ENCODE assay signal across 18 mouse cellular contexts in the genomic region with DNA sequence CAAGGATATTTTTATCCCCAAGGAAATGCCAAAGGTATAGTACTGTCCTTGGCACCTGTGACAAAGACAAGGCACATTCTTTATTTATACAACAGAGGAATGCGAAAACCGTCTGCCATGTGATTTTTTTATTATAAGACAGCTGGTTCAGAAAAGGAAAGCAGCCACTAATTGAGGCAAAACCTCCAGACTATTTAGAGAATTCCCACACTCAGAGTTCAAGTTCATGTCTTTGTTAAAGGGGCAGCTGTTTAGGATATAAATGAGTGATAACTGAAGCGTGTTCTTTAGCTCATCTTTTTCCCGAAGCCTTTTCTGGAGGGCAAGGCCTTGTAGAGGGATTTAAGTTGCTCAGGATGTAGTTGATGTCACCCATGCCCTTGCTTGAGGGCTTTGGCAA.
DNase-seq lines count a peak whose midpoint lies in the region; ATAC-seq and TF ChIP-seq lines count a peak whose summit lies in the region.
"Had no signal": no experiment of that assay in that cellular context is flagged by ENCODE, and none has a peak within 500 bp of the region (broad histone marks: within the 10 kb centered on the region; RNA-seq: fewer than 3 reads in every experiment).

No protein-coding gene starts in this region.

- no peak overlapping the region for H3K27ac ChIP-seq in kidney, postnatal 0 days
- no peak overlapping the region for H3K27ac ChIP-seq in lung, embryonic 14.5 days (ENCODE audit: low read depth)
- H3K27ac ChIP-seq: embryonic facial prominence, embryonic 13.5 days; forebrain, embryonic 13.5 days; forebrain, embryonic 15.5 days had no signal

- ATAC-seq in kidney, postnatal 0 days (replicated peaks; ENCODE audit: low FRiP score, low read depth): no peak
- ATAC-seq in lung, embryonic 14.5 days (ENCODE audit: insufficient read depth): no peak
- peak; percentile 76 for ATAC-seq in Patski
- ATAC-seq: forebrain, embryonic 13.5 days; forebrain, embryonic 15.5 days; forebrain, postnatal 0 days had no signal

- H3K9ac ChIP-seq in kidney, postnatal 0 days (ENCODE audit: low read depth, low read length): no peak overlapping the region
- no peak overlapping the region for H3K9ac ChIP-seq in lung, embryonic 14.5 days
- H3K9ac ChIP-seq: embryonic facial prominence, embryonic 13.5 days; forebrain, embryonic 13.5 days; forebrain, embryonic 15.5 days; forebrain, postnatal 0 days had no signal

- no peak overlapping the region for H3K4me3 ChIP-seq in kidney, postnatal 0 days (replicated peaks; ENCODE audit: low read depth, low read length)
- no peak overlapping the region for H3K4me3 ChIP-seq in lung, embryonic 14.5 days (ENCODE audit: low read depth, low read length)
- H3K4me3 ChIP-seq: embryonic facial prominence, embryonic 13.5 days; forebrain, embryonic 13.5 days; forebrain, embryonic 15.5 days had no signal

- H3K36me3 ChIP-seq in kidney, postnatal 0 days (ENCODE audit: insufficient read depth, low read length): no peaks in the 10 kb centered on the region
- H3K36me3 ChIP-seq in lung, embryonic 14.5 days (ENCODE audit: insufficient read depth): no peaks in the 10 kb centered on the region
- H3K36me3 ChIP-seq: embryonic facial prominence, embryonic 13.5 days; forebrain, embryonic 15.5 days had no signal

- in situ Hi-C loops in Patski (cut with MboI; ENCODE audit: low pct_unique_long_range_greater_than_20kb): no loop called here

- POLR2A ChIA-PET in Patski (lab: Charles Lee): no interaction called here

- no peaks in the 10 kb centered on the region for H3K4me1 ChIP-seq in kidney, postnatal 0 days (replicated peaks; ENCODE audit: insufficient read depth, low read length)
- no peaks in the 10 kb centered on the region for H3K4me1 ChIP-seq in lung, embryonic 14.5 days (ENCODE audit: insufficient read depth)
- H3K4me1 ChIP-seq: embryonic facial prominence, embryonic 13.5 days; forebrain, embryonic 13.5 days; forebrain, embryonic 15.5 days had no signal

- peak; percentile 3 for DNase-seq in kidney, postnatal 0 days (ENCODE audit: low spot score)
- no peak for DNase-seq in kidney, postnatal 10 days
- DNase-seq in lung, embryonic 14.5 days: peak; percentile 5
- no peak for DNase-seq in lung, postnatal 14 days
- peak; percentile 31 for DNase-seq in Patski (ENCODE audit: low read depth, low spot score)
- no peak for DNase-seq in right cerebral cortex, postnatal 4 days
- DNase-seq: adrenal gland, adult 8-10 months; adrenal gland, postnatal 14 days; adrenal gland, postnatal 36 days; cerebellum, adult 11-12 months; cerebellum, adult 2 months; cerebellum, adult 9-10 months; cerebellum, postnatal 10 days; cerebellum, postnatal 25 days; forebrain, postnatal 0 days had no signal

- no peaks in the 10 kb centered on the region for H3K27me3 ChIP-seq in kidney, postnatal 0 days (ENCODE audit: insufficient read depth, low read length)
- no peaks in the 10 kb centered on the region for H3K27me3 ChIP-seq in lung, embryonic 14.5 days (ENCODE audit: insufficient read depth, low read length)
- H3K27me3 ChIP-seq in Patski: no peaks in the 10 kb centered on the region
- H3K27me3 ChIP-seq: embryonic facial prominence, embryonic 13.5 days; forebrain, embryonic 13.5 days; forebrain, embryonic 15.5 days had no signal

- no peaks in the 10 kb centered on the region for H3K9me3 ChIP-seq in kidney, postnatal 0 days (replicated peaks; ENCODE audit: low read length)
- H3K9me3 ChIP-seq in lung, embryonic 14.5 days (ENCODE audit: low read depth, low read length): no peaks in the 10 kb centered on the region
- H3K9me3 ChIP-seq: embryonic facial prominence, embryonic 13.5 days; forebrain, embryonic 13.5 days; forebrain, embryonic 15.5 days had no signal

- 54% methylated on average over 4 of the region's 4 CpGs for WGBS in kidney, postnatal 0 days
- 33% methylated on average over 4 of the region's 4 CpGs for WGBS in lung, embryonic 14.5 days

- TF ChIP-seq CTCF in kidney, postnatal 0 days (IDR thresholded peaks at IDR 0.05; ENCODE audit: low read depth): no peak
- no peak for TF ChIP-seq CTCF in lung, embryonic 14.5 days (IDR thresholded peaks at IDR 0.05; ENCODE audit: low read depth)
- no peak for TF ChIP-seq CTCF in Patski (IDR thresholded peaks at IDR 0.05)

- CTCF ChIA-PET in Patski (lab: Charles Lee): no interaction called here

- H3K4me2 ChIP-seq in kidney, postnatal 0 days (ENCODE audit: low read length): no peak overlapping the region
- H3K4me2 ChIP-seq in lung, embryonic 14.5 days: no peak overlapping the region
- H3K4me2 ChIP-seq: embryonic facial prominence, embryonic 13.5 days; forebrain, embryonic 13.5 days; forebrain, embryonic 15.5 days had no signal

Comparison
In these comparisons a context has a peak if more than half of its experiments do, and no peak if none do; other contexts are left out.
1. DNase-seq: peak in kidney, postnatal 0 days (single experiment), lung, embryonic 14.5 days (single experiment) and Patski (single experiment); none in kidney, postnatal 10 days (single experiment), lung, postnatal 14 days (single experiment) and right cerebral cortex, postnatal 4 days (single experiment).